Mouse (Mus musculus) erythroblast, embryonic 14.5 days (primary cell): ENCODE data around the gene Vps13d. TPM values are rescaled to one million over a fixed set of nuclear protein-coding genes. Genes with fewer than 3 reads are reported as not detected.

Experiments
- H3K27me3 ChIP-seq: 2 replicates; pipeline ENCODE4 v1.6.1; 2012; ENCODE audit warnings: inconsistent platforms; ENCODE audit not compliant: control insufficient read depth
- H3K36me3 ChIP-seq: 2 replicates; pipeline ENCODE4 v1.6.1; 2012; ENCODE audit warnings: mild to moderate bottlenecking, inconsistent platforms; ENCODE audit not compliant: control insufficient read depth
- H3K4me1 ChIP-seq: 2 replicates; pipeline ENCODE4 v1.6.1; 2012; ENCODE audit warnings: inconsistent platforms; ENCODE audit not compliant: control insufficient read depth
- H3K4me3 ChIP-seq: replicated peaks from 2 replicates; pipeline ENCODE3; 2012; ENCODE audit warnings: moderate library complexity, mild to moderate bottlenecking, inconsistent platforms
- H3K9me3 ChIP-seq: 2 replicates; pipeline ENCODE4 v1.6.1; 2012; ENCODE audit warnings: low read length, inconsistent platforms, mixed read lengths; ENCODE audit not compliant: control insufficient read depth
- GATA1 ChIP-seq: IDR thresholded peaks from 2 replicates; pipeline ENCODE4 v1.6.1; 2012; ENCODE audit warnings: low read length, inconsistent platforms, mixed read lengths
- TAL1 ChIP-seq: IDR thresholded peaks from 3 replicates; pipeline ENCODE4 v1.6.1; 2012; ENCODE audit warnings: low read length, inconsistent platforms, mixed read lengths
- polyA plus RNA-seq: library from polyadenylated mRNA; stranded (reverse); fragments of >175 nt; gene quantifications from 2 replicates; pipeline ENCODE4 v1.2.3, GENCODE M21; 2012

Vps13d gene
- polyA plus RNA-seq, 1 experiment: 0.69 TPM

DNA sequence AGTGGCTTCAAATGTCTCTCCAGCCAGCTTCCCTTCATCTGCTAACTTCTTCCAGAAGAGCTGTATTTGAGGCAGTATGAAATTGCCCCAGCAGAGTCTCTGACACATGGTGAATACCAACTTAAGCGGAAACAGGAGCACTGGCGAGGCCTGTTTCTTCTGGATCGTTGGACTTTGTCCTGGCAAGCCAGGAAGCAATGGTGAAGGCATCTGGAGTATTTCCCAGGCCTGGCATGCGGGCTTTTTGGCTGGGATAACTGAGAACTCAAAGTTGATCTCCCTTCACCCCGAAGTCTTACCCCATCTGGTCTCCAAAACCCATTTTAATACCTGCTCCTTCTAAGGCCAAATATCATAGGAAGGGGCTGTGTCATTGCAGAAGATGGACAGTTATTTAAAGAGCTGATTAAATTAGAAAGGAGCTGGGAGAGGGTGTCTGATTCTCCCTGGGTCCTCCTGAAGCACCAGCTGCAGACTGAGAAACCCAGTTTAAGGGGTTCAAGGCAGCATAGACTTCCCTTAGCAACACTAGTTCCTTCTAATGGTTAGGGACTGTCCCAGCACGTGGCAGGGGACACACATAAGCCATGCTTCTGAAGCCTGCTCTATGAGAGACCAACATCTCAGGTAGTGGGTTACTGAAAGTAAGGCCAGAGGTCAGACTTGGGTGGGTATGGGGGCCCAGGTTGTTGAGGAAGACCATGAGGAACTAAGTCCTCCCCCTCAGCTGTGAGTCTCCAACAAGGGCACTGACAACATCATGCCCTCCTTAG lies 221.7 kb downstream of the Vps13d start:
- TF ChIP-seq GATA1 (no peak), TAL1 (no peak)
- no peaks in the 10 kb centered on the region for H3K27me3 ChIP-seq
- H3K4me3 ChIP-seq: no peak overlapping the region
- H3K36me3 ChIP-seq: peaks cover 48% of the 10 kb centered on the region
- H3K4me1 ChIP-seq: peaks cover 5% of the 10 kb centered on the region; the same call in 1 of the 2 replicates
- H3K9me3 ChIP-seq: no peaks in the 10 kb centered on the region

DNA sequence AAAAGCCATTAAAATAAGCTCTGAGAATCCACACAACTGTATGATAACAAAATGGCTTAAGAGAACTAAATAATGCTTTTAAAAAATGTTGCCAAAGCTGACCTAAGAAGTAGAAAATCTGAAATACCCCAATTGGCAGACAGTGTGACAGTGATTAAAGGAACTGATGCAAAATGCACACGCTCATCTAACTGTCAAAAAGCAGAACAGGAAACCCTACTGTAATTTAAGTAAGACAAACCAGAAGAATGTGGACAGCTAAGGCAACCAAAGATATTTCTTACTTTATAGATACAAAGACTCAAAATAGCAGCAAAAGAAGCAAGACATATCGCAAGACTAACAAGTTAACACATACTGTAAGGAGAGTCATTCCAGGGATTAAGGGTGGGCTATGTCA lies 223.8 kb downstream of the Vps13d start:
- H3K27me3 ChIP-seq: no peaks in the 10 kb centered on the region
- H3K4me3 ChIP-seq: no peak overlapping the region
- H3K4me1 ChIP-seq: peaks cover 2% of the 10 kb centered on the region; the same call in 1 of the 2 replicates
- H3K9me3 ChIP-seq: no peaks in the 10 kb centered on the region
- peaks cover 31% of the 10 kb centered on the region for H3K36me3 ChIP-seq
- TF ChIP-seq GATA1 (no peak), TAL1 (no peak)

DNA sequence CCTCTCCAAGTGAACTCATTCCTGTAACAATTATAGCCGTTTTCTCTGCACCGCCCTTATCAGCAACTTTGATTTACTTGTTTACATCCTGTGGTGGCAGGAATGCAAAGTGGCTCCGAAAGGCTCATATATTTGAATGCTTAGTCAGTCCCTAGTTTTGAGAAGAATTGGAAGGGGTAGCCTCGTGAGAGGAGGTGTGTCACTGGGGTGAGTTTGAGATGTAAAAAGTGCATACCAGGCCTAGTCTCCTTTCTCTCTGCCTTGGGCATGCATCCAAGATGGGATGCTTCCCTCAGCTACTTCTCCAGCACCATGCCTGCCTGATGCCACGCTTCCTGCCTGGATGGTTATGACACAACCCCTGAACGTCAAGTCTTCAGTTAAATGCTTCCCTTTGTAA lies 225.8 kb downstream of the Vps13d start:
- Histone ChIP-seq H3K27me3 (no peaks in the 10 kb centered on the region), H3K4me1 (0 out of 2 replicates have a peak, but pooled peaks cover 2% of the 10 kb centered on the region), H3K36me3 (peaks cover 15% of the 10 kb centered on the region), H3K9me3 (no peaks in the 10 kb centered on the region), H3K4me3 (no peak overlapping the region)
- TF ChIP-seq TAL1 (no peak), GATA1 (no peak)

DNA sequence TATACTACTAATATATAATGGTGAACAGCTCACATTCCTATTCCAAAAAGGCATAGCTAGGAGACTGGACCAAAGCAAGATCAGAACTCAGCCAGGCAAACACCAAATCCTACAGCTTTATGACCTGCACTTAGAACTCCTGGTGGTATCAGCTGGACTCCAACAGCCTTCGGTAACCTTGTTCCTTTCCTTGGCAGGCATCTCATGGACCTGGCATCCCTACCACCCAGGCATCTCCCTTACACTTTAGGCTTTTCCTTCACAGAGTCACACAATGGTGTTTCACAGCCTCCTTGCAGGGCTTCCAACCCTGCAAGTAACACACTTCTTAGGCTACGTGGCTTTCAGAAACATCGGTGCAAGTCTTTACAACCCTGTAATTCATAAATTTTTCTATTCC lies 226.4 kb downstream of the Vps13d start:
- Histone ChIP-seq H3K4me3 (no peak overlapping the region), H3K4me1 (0 out of 2 replicates have a peak, but pooled peaks cover 2% of the 10 kb centered on the region), H3K9me3 (no peaks in the 10 kb centered on the region), H3K27me3 (no peaks in the 10 kb centered on the region), H3K36me3 (peaks cover 12% of the 10 kb centered on the region)
- TF ChIP-seq GATA1 (no peak), TAL1 (no peak)

DNA sequence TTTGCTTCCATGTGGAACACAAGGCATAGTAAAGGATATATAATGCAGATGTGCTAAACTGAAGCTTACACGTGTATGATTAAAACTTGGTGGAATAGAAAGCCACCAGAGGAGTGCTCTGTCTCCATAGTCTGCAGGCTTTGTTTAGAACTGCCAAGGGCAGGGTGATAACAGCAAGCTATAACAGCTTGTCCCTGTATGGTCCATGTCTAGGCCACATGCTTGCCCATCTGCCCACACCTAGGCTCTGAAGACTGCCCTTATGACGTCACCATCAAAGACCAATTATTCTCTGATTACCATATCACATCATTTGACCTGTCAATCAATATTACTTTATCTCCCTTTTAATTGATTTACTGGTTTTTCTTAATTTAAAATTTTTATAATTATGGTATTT lies 229.6 kb downstream of the Vps13d start:
- Histone ChIP-seq H3K4me1 (peaks cover 1% of the 10 kb centered on the region; the same call in 1 of the 2 replicates), H3K9me3 (no peaks in the 10 kb centered on the region), H3K4me3 (no peak overlapping the region), H3K36me3 (peaks cover 3% of the 10 kb centered on the region; the same call in 1 of the 2 replicates), H3K27me3 (no peaks in the 10 kb centered on the region)
- TF ChIP-seq TAL1 (no peak), GATA1 (no peak)

DNA sequence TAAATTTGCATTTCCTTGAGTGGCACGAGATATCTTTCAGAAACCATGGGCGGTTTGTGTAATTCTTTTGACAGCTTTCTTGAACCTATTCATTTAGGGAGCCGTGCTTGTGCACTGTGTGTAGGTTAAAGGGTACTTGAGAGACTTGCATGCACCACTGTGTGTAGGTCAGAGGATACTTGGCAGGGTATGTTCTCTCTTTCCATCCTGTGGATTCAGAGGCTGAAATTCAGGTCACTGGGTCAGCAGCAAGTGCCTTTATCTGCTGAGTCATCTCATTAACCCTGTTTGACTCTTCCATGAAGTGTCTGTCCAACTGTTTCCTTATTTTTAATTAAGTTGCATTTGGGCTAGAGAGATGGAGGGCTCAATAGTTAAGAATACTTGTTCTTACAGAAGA lies 233.1 kb downstream of the Vps13d start:
- Histone ChIP-seq H3K4me3 (no peak overlapping the region), H3K36me3 (no peaks in the 10 kb centered on the region), H3K4me1 (peaks cover 1% of the 10 kb centered on the region; the same call in 1 of the 2 replicates), H3K27me3 (peaks cover 5% of the 10 kb centered on the region), H3K9me3 (no peaks in the 10 kb centered on the region)
- TF ChIP-seq TAL1 (no peak), GATA1 (no peak)

DNA sequence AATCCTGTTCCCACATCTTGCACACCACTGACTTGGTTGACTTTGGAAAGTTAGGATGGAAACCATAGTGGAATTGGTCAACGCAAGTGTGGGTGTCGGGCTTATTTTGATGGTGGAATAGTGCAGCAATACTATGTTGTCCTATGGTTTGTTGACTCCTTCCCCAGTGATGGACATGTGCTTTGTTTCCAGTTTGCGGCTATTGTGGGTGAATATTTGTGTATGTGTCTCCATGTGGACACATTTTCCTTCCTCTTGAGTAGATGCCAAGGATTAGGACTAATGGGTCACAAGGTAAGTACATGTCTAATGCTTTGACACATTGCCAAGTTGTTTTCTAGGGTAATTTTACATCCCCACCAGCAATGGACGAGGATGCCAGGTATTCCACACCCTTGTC lies 233.6 kb downstream of the Vps13d start:
- peaks cover 1% of the 10 kb centered on the region; the same call in 1 of the 2 replicates for H3K4me1 ChIP-seq
- H3K36me3 ChIP-seq: no peaks in the 10 kb centered on the region
- no peaks in the 10 kb centered on the region for H3K9me3 ChIP-seq
- TF ChIP-seq TAL1 (no peak), GATA1 (no peak)
- H3K27me3 ChIP-seq: peaks cover 5% of the 10 kb centered on the region
- no peak overlapping the region for H3K4me3 ChIP-seq

DNA sequence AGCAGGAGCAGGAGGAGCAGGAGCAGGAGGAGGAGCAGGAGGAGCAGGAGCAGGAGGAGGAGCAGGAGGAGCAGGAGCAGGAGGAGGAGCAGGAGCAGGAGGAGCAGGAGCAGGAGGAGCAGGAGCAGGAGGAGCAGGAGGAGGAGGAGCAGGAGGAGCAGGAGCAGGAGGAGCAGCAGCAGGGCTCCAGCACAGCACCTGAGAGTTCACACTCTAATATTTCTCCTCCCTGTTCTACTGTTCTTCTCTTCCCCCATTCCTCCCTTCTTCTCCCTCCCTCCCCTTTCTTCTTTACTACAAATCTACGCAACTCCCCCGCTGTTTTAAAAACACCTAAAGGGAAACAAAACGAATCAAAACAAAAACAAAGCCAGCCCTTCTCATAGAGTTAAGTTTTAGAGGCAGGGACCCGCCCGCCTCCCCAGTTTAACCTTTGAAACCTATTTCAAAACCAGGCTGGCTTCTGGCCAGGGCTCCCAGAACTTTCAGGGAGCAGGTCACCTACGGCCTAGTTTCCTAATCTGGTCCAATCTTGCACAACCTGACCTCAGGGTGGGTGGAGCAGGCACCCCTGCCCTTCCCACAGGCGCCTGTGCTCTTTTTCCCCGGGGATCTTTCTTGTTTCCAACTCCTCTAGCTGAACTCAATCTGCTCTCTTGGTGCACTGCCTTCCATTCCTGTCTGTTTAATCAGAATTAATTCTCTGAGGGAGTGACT lies 234.5 kb downstream of the Vps13d start:
- H3K4me1 ChIP-seq: peaks cover 3% of the 10 kb centered on the region; the same call in 1 of the 2 replicates
- no peaks in the 10 kb centered on the region for H3K36me3 ChIP-seq
- no peaks in the 10 kb centered on the region for H3K9me3 ChIP-seq
- H3K27me3 ChIP-seq: peaks cover 5% of the 10 kb centered on the region
- TF ChIP-seq TAL1: no peak
- TF ChIP-seq GATA1: no peak
- no peak overlapping the region for H3K4me3 ChIP-seq

DNA sequence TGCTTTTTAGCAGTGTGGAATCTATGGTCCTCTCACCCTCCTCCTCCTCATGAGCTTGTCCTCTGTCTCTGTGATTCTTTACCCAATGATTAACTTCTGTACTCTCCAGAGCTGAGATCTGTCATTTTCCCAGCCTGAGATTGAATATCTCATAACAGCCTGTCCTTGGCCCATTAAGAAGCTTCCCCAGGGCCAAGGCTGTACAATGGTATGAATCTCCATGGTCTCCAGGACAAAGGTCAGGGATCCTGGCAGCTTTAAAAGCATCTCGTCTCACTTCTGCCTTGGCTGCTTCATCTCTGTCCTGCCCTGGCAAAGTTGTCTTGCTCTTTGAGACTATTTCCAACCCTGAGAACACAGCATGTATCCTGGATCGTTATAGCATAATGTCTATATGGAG lies 237.1 kb downstream of the Vps13d start:
- peaks cover 11% of the 10 kb centered on the region for H3K4me1 ChIP-seq
- H3K27me3 ChIP-seq: peaks cover 5% of the 10 kb centered on the region
- no peak overlapping the region for H3K4me3 ChIP-seq
- H3K9me3 ChIP-seq: no peaks in the 10 kb centered on the region
- no peaks in the 10 kb centered on the region for H3K36me3 ChIP-seq
- TF ChIP-seq TAL1 (no peak), GATA1 (no peak)
